Mouse (Mus musculus) thymus, postnatal 36 days (tissue): ENCODE data around the gene Psors1c2.
"Not testable (repeated sequence)": the region's sequence is repeated elsewhere in the genome, so short reads cannot be mapped to it uniquely, and the experiment has no call there.

ENCODE experiments used
- DNase-seq, 2 experiments: peaks; one replicate each; pipeline ENCODE4 v3.0.0; 2022; ENCODE audit warnings: mixed read lengths in 2 of 2

Psors1c2 gene

GRCm38 (mm10) chr17:35532901-35533300, at the start of gene Psors1c2:
Gene Psors1c2, plus strand, starts transcription at chr17:35533201.
- DNase-seq, result no peak

- peak; percentile 43 to 47 for DNase-seq
Observed at GRCm38 (mm10) chr17:35484066-35484465, 48.9 kb upstream of the Psors1c2 start.

- no peak for DNase-seq
Observed at GRCm38 (mm10) chr17:35485702-35486101, 47.3 kb upstream of the Psors1c2 start.

- no peak for DNase-seq
Observed at GRCm38 (mm10) chr17:35486726-35487125, 46.3 kb upstream of the Psors1c2 start.

- no peak for DNase-seq
Observed at GRCm38 (mm10) chr17:35488041-35488440, 45.0 kb upstream of the Psors1c2 start.

- DNase-seq, result no peak
Observed at GRCm38 (mm10) chr17:35490320-35490719, 42.7 kb upstream of the Psors1c2 start.

GRCm38 (mm10) chr17:35497124-35497523, 35.9 kb upstream of the Psors1c2 start:
- DNase-seq, result no peak

GRCm38 (mm10) chr17:35502226-35502625, 30.8 kb upstream of the Psors1c2 start:
- DNase-seq, result no peak

GRCm38 (mm10) chr17:35502762-35503161, 30.2 kb upstream of the Psors1c2 start:
- no peak for DNase-seq

- no peak for DNase-seq
Observed at GRCm38 (mm10) chr17:35503849-35504248, 29.2 kb upstream of the Psors1c2 start.

GRCm38 (mm10) chr17:35504628-35505481, 28.1 kb upstream of the Psors1c2 start:
- no peak for DNase-seq

- no peak for DNase-seq
Observed at GRCm38 (mm10) chr17:35505776-35506175, 27.2 kb upstream of the Psors1c2 start, which contains the start of gene Pou5f1. Gene Pou5f1, plus strand, starts transcription at chr17:35506018.

- no peak for DNase-seq
Observed at GRCm38 (mm10) chr17:35506881-35507280, 26.1 kb upstream of the Psors1c2 start.

GRCm38 (mm10) chr17:35507556-35508260, 25.3 kb upstream of the Psors1c2 start:
- DNase-seq, result no peak

GRCm38 (mm10) chr17:35508279-35508678, 24.7 kb upstream of the Psors1c2 start:
- not testable (repeated sequence) for DNase-seq

GRCm38 (mm10) chr17:35509284-35509683, 23.7 kb upstream of the Psors1c2 start:
- peak; percentile 73 to 74 for DNase-seq

- no peak for DNase-seq
Observed at GRCm38 (mm10) chr17:35512916-35513626, 19.9 kb upstream of the Psors1c2 start.

GRCm38 (mm10) chr17:35513886-35514285, 19.1 kb upstream of the Psors1c2 start:
- DNase-seq, result peak; percentile 75 to 83

- DNase-seq, result no peak
Observed at GRCm38 (mm10) chr17:35514756-35515155, 18.2 kb upstream of the Psors1c2 start.

- DNase-seq, result peak; percentile 45 to 52
Observed at GRCm38 (mm10) chr17:35515911-35516640, 16.9 kb upstream of the Psors1c2 start.

- DNase-seq, result peak; percentile 96 to 99
Observed at GRCm38 (mm10) chr17:35516652-35517500, 16.1 kb upstream of the Psors1c2 start, which contains the start of the genes Tcf19 and Cchcr1. Gene Tcf19, minus strand, starts transcription at chr17:35516824. Gene Cchcr1, plus strand, starts transcription at chr17:35517100.
